Comparison of ENCODE assay signal across 27 mouse cellular contexts in genomic region chr12:97759116-97759515, GRCm38 (mm10).
DNase-seq lines count a peak whose midpoint lies in the region; ATAC-seq lines count a peak whose summit lies in the region.
"Had no signal": no experiment of that assay in that cellular context is flagged by ENCODE, and none has a peak within 500 bp of the region (broad histone marks: within the 10 kb centered on the region; RNA-seq: fewer than 3 reads in every experiment).

No protein-coding gene starts in this region.

- no peaks in the 10 kb centered on the region for H3K27me3 ChIP-seq in forebrain, embryonic 10.5 days (ENCODE audit: poor library complexity, severe bottlenecking)
- H3K27me3 ChIP-seq: CH12.LX; embryonic facial prominence, embryonic 12.5 days; forebrain, embryonic 15.5 days; intestine, embryonic 15.5 days; limb, embryonic 13.5 days; lung, embryonic 15.5 days had no signal

- intact Hi-C loops in left cerebral cortex, postnatal 25 days (cut with DNase I): no loop called here
- intact Hi-C loops in left cerebral cortex, postnatal 36 days (cut with DNase I): no loop called here

- no peak for DNase-seq in frontal cortex, postnatal 14 days (ENCODE audit: low spot score in 2 of 2)
- DNase-seq in left cerebral cortex, postnatal 25 days (ENCODE audit: low spot score in 2 of 2): peak; percentile 24 to 34
- no peak for DNase-seq in left cerebral cortex, postnatal 36 days (ENCODE audit: low spot score in 2 of 2)
- DNase-seq in brain, adult 2 months (ENCODE audit: low read depth, low spot score): peak; percentile 71
- peak; percentile 8 for DNase-seq in layer of hippocampus, adult 9-10 months (ENCODE audit: low spot score)
- DNase-seq in forebrain, embryonic 10.5 days (ENCODE audit: extremely low spot score, low spot score): no peak
- no peak for DNase-seq in cerebellum, adult 8-10 months
- DNase-seq: adrenal gland, adult 2 months; adrenal gland, postnatal 36 days; cerebellum, adult 9-10 months; cerebellum, postnatal 36 days; embryo, embryonic 11 days; gastrocnemius, postnatal 10 days; heart, postnatal 14 days; kidney, adult 2 months; kidney, postnatal 36 days; thymus, postnatal 25 days had no signal

- no peaks in the 10 kb centered on the region for H3K9me3 ChIP-seq in forebrain, embryonic 10.5 days
- H3K9me3 ChIP-seq: embryonic facial prominence, embryonic 12.5 days; forebrain, embryonic 15.5 days; hindbrain, embryonic 10.5 days; intestine, embryonic 15.5 days; limb, embryonic 13.5 days; lung, embryonic 15.5 days had no signal

- WGBS in forebrain, embryonic 10.5 days: 80% methylated on average over 3 of the region's 3 CpGs

- no peak overlapping the region for H3K27ac ChIP-seq in forebrain, embryonic 10.5 days
- H3K27ac ChIP-seq: embryonic facial prominence, embryonic 12.5 days; forebrain, embryonic 15.5 days; hindbrain, embryonic 10.5 days; intestine, embryonic 15.5 days; limb, embryonic 13.5 days; lung, embryonic 15.5 days had no signal

- H3K36me3 ChIP-seq in forebrain, embryonic 10.5 days (replicated peaks): no peaks in the 10 kb centered on the region
- H3K36me3 ChIP-seq: embryonic facial prominence, embryonic 12.5 days; forebrain, embryonic 15.5 days; hindbrain, embryonic 10.5 days; intestine, embryonic 15.5 days; limb, embryonic 13.5 days; lung, embryonic 15.5 days had no signal

- no peaks in the 10 kb centered on the region; the same call in 1 of the 2 replicates for H3K4me1 ChIP-seq in forebrain, embryonic 10.5 days
- H3K4me1 ChIP-seq: embryonic facial prominence, embryonic 12.5 days; hindbrain, embryonic 10.5 days; intestine, embryonic 15.5 days; limb, embryonic 13.5 days; lung, embryonic 15.5 days had no signal

- no peak overlapping the region for H3K4me3 ChIP-seq in forebrain, embryonic 10.5 days
- H3K4me3 ChIP-seq: embryonic facial prominence, embryonic 12.5 days; forebrain, embryonic 15.5 days; hindbrain, embryonic 10.5 days; intestine, embryonic 15.5 days; limb, embryonic 13.5 days; lung, embryonic 15.5 days had no signal

- ATAC-seq in frontal cortex, adult (ENCODE audit: low TSS enrichment): peak; percentile 74
- ATAC-seq: activated CD4-positive, CD25-positive, alpha-beta regulatory T cell, adult 4 months; forebrain, embryonic 15.5 days; hindbrain, embryonic 16.5 days; intestine, embryonic 15.5 days had no signal

Comparison
In these comparisons a context has a peak if more than half of its experiments do, and no peak if none do; other contexts are left out.
1. DNase-seq: peak in left cerebral cortex, postnatal 25 days (2 of 2), brain, adult 2 months (single experiment) and layer of hippocampus, adult 9-10 months (single experiment); none in frontal cortex, postnatal 14 days (0 of 2), left cerebral cortex, postnatal 36 days (0 of 2), forebrain, embryonic 10.5 days (single experiment) and cerebellum, adult 8-10 months (single experiment).